Mouse (Mus musculus): ENCODE measurements at regions not wholly inside any gene's neighbourhood (a gene's known extent, or its start where the extent isn't known, plus 50 kb on each side); places are given as distances from the start of the nearest gene placed in this dataset.

GRCm38 (mm10) chr15:13582134-13582533 lies 408.7 kb upstream of the Cdh6 start:
- TF ChIP-seq NELFE (IDR thresholded peaks at IDR 0.05; ENCODE audit: low read depth, low read length) (no peak), CTCF (IDR thresholded peaks at IDR 0.05 in 2 of 3, conservative IDR thresholded peaks at IDR 0.05 in 1 of 3; ENCODE audit: control insufficient read depth in 1 of 3, insufficient read depth in 1 of 3, low read depth in 2 of 3, low read length in 3 of 3, poor library complexity in 1 of 3, severe bottlenecking in 1 of 3) (no peak)

Measured in MEL (cell line).